Mouse (Mus musculus): ENCODE measurements around the gene Tymp. TPM values are rescaled to one million over a fixed set of nuclear protein-coding genes. Genes with fewer than 3 reads are reported as not detected.

Tymp gene
- polyA plus RNA-seq, 1 experiment from 2014 or later = 2.1 TPM

DNA sequence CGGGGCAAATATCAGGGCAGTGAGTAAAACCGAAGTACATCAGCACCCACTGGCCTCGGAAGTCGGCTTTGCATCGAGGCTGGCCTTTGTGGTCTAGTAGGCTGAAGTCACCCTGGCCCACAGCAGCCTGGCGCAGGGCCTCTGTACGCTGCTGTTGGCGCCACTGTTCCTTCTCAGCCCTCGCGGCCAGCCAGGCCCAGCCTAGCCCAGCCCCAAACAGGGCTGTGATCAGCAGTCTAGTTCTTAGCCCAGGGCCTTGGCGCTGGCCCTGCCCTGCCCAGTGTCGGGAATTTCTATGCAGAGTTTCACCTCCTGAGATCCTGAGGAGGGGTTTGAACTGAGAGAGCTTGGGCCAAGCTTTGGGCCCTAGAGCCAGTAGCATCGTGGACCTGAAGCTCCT lies 4.8 kb downstream of the Tymp start:
- H3K4me1 ChIP-seq (ENCODE audit: insufficient read depth, low read depth, low read length) = peaks cover 8% of the 10 kb centered on the region
- H3K4me3 ChIP-seq (ENCODE audit: low read depth, low read length) = no peak overlapping the region
- no peak overlapping the region for H3K9ac ChIP-seq (replicated peaks; ENCODE audit: low read depth)
- no peak for TF ChIP-seq EP300 (IDR thresholded peaks at IDR 0.05)
- TF ChIP-seq CTCF (IDR thresholded peaks at IDR 0.05) = no peak
- ATAC-seq = no peak
- peaks cover 9% of the 10 kb centered on the region for H3K27me3 ChIP-seq (replicated peaks; ENCODE audit: insufficient read depth, low read length)
- no peak overlapping the region for H3K4me2 ChIP-seq (replicated peaks; ENCODE audit: low read depth, low read length)
- 82% methylated on average over 13 of the region's 13 CpGs for WGBS
- no peak overlapping the region for H3K27ac ChIP-seq (ENCODE audit: low read length)
- H3K36me3 ChIP-seq (ENCODE audit: insufficient read depth, low read length) = peaks cover 34% of the 10 kb centered on the region
- no peaks in the 10 kb centered on the region for H3K9me3 ChIP-seq (ENCODE audit: low read length)
- DNase-seq (ENCODE audit: low spot score) = no peak

DNA sequence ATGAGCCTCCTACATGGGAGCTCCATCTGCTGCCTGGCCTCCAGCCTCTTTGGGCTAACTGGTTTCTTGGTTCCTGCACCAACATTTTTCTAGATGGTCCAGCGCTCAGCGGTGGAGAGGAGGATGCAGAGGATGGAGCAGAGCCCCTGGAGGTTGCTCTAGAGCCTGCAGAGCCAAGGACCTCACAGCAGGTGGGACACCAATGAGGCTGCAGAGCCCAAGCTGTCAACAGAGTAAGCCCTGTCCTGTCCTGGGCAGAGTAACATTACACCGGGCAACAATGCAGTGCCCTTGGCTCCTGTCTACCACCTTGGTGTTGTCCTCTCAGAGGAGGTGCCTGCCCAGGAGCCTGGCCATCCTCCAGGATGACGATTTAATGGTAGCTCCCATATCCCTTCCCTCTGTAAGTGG lies 11.7 kb downstream of the Tymp start:
- H3K9ac ChIP-seq (replicated peaks; ENCODE audit: low read depth) = no peak overlapping the region
- DNase-seq (ENCODE audit: low spot score) (no peak), ATAC-seq (no peak)
- no peak overlapping the region for H3K4me3 ChIP-seq (ENCODE audit: low read depth, low read length)
- no peak for TF ChIP-seq CTCF (IDR thresholded peaks at IDR 0.05)
- TF ChIP-seq EP300 (IDR thresholded peaks at IDR 0.05) = no peak
- no peak overlapping the region for H3K27ac ChIP-seq (ENCODE audit: low read length)
- H3K9me3 ChIP-seq (ENCODE audit: low read length) = no peaks in the 10 kb centered on the region
- H3K27me3 ChIP-seq (replicated peaks; ENCODE audit: insufficient read depth, low read length) = no peaks in the 10 kb centered on the region
- no peaks in the 10 kb centered on the region for H3K4me1 ChIP-seq (ENCODE audit: insufficient read depth, low read depth, low read length)
- no peak overlapping the region for H3K4me2 ChIP-seq (replicated peaks; ENCODE audit: low read depth, low read length)
- peaks cover 59% of the 10 kb centered on the region for H3K36me3 ChIP-seq (ENCODE audit: insufficient read depth, low read length)
- 93% methylated on average over 4 of the region's 4 CpGs for WGBS

DNA sequence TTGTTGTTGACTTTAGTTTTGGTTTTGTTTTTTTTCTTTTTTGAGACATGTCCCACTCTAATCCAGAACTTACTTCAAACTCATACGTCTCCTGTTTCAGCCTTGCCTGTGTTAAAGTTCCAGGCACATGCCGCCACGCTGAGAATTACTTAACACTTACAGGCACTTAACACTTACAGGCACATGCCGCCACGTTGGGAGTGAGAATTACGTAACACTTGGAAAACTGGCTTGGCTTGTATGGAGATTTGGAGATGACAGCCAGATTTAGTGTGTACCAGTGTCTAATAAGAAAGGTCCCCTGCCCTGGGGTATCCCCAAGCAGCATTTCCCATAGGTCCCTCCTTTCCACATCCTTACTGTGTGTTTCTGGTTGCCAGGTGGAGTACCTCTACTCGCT lies 13.8 kb downstream of the Tymp start:
- H3K4me3 ChIP-seq (ENCODE audit: low read depth, low read length) = no peak overlapping the region
- ATAC-seq = peak; percentile 79
- peak overlapping the region; percentile 14; the same call in 1 of the 2 replicates for H3K27ac ChIP-seq (ENCODE audit: low read length)
- peak; percentile 84 for DNase-seq (ENCODE audit: low spot score)
- H3K27me3 ChIP-seq (replicated peaks; ENCODE audit: insufficient read depth, low read length) = no peaks in the 10 kb centered on the region
- no peak overlapping the region for H3K9ac ChIP-seq (replicated peaks; ENCODE audit: low read depth)
- no peaks in the 10 kb centered on the region; the same call in 1 of the 2 replicates for H3K4me1 ChIP-seq (ENCODE audit: insufficient read depth, low read depth, low read length)
- no peak overlapping the region for H3K4me2 ChIP-seq (replicated peaks; ENCODE audit: low read depth, low read length)
- H3K9me3 ChIP-seq (ENCODE audit: low read length) = no peaks in the 10 kb centered on the region
- TF ChIP-seq CTCF (IDR thresholded peaks at IDR 0.05) = no peak
- peak; percentile 63; the same call in 1 of the 2 replicates for TF ChIP-seq EP300 (IDR thresholded peaks at IDR 0.05)
- peaks cover 44% of the 10 kb centered on the region for H3K36me3 ChIP-seq (ENCODE audit: insufficient read depth, low read length)
- WGBS = 61% methylated on average over 7 of the region's 7 CpGs

GRCm38 (mm10) chr15:89358784-89359183 lies 18.1 kb downstream of the Tymp start:
- H3K27me3 ChIP-seq (replicated peaks; ENCODE audit: insufficient read depth, low read length) = no peaks in the 10 kb centered on the region
- DNase-seq (ENCODE audit: low spot score) (no peak), ATAC-seq (no peak)
- no peak overlapping the region for H3K9ac ChIP-seq (replicated peaks; ENCODE audit: low read depth)
- H3K9me3 ChIP-seq (ENCODE audit: low read length) = no peaks in the 10 kb centered on the region
- H3K27ac ChIP-seq (ENCODE audit: low read length) = no peak overlapping the region
- peaks cover 5% of the 10 kb centered on the region; the same call in 1 of the 2 replicates for H3K4me1 ChIP-seq (ENCODE audit: insufficient read depth, low read depth, low read length)
- H3K4me3 ChIP-seq (ENCODE audit: low read depth, low read length) = no peak overlapping the region
- H3K36me3 ChIP-seq (ENCODE audit: insufficient read depth, low read length) = peaks cover 15% of the 10 kb centered on the region
- TF ChIP-seq EP300 (IDR thresholded peaks at IDR 0.05) (no peak), CTCF (IDR thresholded peaks at IDR 0.05) (no peak)
- no peak overlapping the region for H3K4me2 ChIP-seq (replicated peaks; ENCODE audit: low read depth, low read length)
- 79% methylated on average over 3 of the region's 3 CpGs for WGBS

DNA sequence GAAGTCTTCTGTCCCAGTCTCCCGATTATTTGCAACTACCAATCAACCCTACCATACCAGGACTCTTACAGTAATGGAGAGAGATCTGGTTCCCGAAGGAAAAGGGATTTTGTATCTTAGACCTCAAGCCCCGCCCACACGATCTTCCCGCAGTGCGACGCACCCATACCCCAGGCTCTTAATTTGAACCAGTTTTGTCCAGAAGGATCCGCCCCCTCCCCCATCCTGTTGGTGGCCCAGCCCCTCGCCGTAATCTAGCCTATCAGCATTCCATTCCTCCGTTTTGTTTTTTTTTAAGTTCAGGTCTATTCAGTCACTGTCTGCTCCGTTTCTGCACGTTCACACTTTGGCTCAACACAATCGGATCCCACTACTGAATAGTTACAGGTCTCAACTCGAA lies 20.5 kb downstream of the Tymp start:
- Histone ChIP-seq H3K4me2 (replicated peaks; ENCODE audit: low read depth, low read length) (peak overlapping the region; percentile 79), H3K9me3 (ENCODE audit: low read length) (no peaks in the 10 kb centered on the region), H3K36me3 (ENCODE audit: insufficient read depth, low read length) (peaks cover 17% of the 10 kb centered on the region; the same call in 1 of the 2 replicates), H3K27ac (ENCODE audit: low read length) (peak overlapping the region; percentile 92), H3K4me3 (ENCODE audit: low read depth, low read length) (peak overlapping the region; percentile 84), H3K4me1 (ENCODE audit: insufficient read depth, low read depth, low read length) (peaks cover 5% of the 10 kb centered on the region; the same call in 1 of the 2 replicates), H3K9ac (replicated peaks; ENCODE audit: low read depth) (peak overlapping the region; percentile 72), H3K27me3 (replicated peaks; ENCODE audit: insufficient read depth, low read length) (no peaks in the 10 kb centered on the region)
- ATAC-seq (peak; percentile 75), DNase-seq (ENCODE audit: low spot score) (peak; percentile 97)
- TF ChIP-seq CTCF (IDR thresholded peaks at IDR 0.05) (no peak), EP300 (IDR thresholded peaks at IDR 0.05) (no peak; the same call in 1 of the 2 replicates)
- under 1% methylated on average over 15 of the region's 15 CpGs for WGBS

DNA sequence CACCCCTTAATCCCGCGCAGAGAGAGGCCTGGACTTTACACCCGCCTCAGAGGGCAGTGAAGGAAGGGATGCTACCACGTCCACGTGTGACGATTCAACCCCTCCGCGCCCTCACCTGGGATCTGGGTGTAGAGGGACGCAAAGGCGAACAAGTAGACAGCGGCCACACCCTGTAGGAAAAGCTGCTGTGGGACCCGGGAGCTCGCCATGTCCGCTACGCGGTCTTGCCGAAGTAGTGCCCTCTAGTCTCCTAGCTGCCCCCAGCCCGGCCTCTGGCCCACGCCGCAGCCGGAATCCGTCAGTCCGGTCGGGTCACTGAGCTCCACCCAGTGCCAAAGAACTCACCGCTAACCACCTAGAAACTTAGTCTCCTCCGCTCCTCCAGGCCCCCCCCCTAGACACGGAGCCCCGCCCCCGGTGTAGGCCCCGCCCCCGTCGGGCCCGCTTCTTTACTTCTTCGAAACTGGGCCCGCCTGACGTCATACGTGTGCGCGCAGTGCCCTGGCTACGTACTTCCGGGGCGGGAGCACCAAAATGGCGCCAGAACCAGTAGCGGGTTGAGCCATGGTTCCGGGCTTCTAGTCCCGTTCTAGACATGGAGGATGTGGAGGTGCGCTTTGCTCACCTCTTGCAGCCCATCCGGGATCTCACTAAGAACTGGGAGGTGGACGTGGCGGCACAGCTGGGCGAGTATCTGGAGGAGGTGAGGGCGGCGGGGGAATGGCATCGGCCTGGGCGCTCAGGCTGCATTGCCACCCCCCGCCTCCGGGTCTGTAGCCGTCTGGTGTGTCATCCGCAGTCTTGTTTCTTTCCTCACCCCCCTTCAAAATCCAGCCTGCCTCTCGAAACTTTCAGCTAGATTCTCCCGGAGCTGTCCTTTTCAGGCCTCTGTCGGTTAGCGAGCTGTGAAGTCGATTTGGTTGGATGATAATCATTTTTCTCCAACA lies 21.3 kb downstream of the Tymp start, which contains the start of the genes Lmf2 and Ncaph2:
Gene Lmf2, minus strand, starts transcription at position 419 of the 947 bp plus-strand sequence.
Gene Ncaph2, plus strand, starts transcription at position 479 of the 947 bp plus-strand sequence.
- WGBS = under 1% methylated on average over 62 of the region's 64 CpGs
- Histone ChIP-seq H3K9me3 (ENCODE audit: low read length) (no peaks in the 10 kb centered on the region), H3K9ac (replicated peaks; ENCODE audit: low read depth) (peak within 1 kb of the TSS; percentile 72), H3K27me3 (replicated peaks; ENCODE audit: insufficient read depth, low read length) (no peaks in the 10 kb centered on the region), H3K36me3 (ENCODE audit: insufficient read depth, low read length) (peaks cover 16% of the 10 kb centered on the region; the same call in 1 of the 2 replicates), H3K4me1 (ENCODE audit: insufficient read depth, low read depth, low read length) (peaks cover 5% of the 10 kb centered on the region; the same call in 1 of the 2 replicates), H3K27ac (ENCODE audit: low read length) (peak within 1 kb of the TSS; percentile 92), H3K4me2 (replicated peaks; ENCODE audit: low read depth, low read length) (peak within 1 kb of the TSS; percentile 79), H3K4me3 (ENCODE audit: low read depth, low read length) (peak within 1 kb of the TSS; percentile 84)
- peak; percentile 97 for DNase-seq (ENCODE audit: low spot score)
- peak; percentile 95 for ATAC-seq
- 0 out of 2 replicates have a peak, but pooled peaks have one; percentile 2 for TF ChIP-seq CTCF (IDR thresholded peaks at IDR 0.05)
- no peak for TF ChIP-seq EP300 (IDR thresholded peaks at IDR 0.05)
